Mouse (Mus musculus) 416B (cell line): Measurements from ENCODE around the gene Polr2j.
A peak's percentile ranks its signal among the peaks of the same experiment; 100 is the strongest.

Experiments
- DNase-seq: peaks from one replicate; pipeline ENCODE4 v3.0.0; 2011; ENCODE audit warnings: low read depth

Gene Polr2j

GRCm38 (mm10) chr5:136167296-136167695, 50.9 kb downstream of the Polr2j start:
- DNase-seq = no peak

GRCm38 (mm10) chr5:136168071-136168470, 51.6 kb downstream of the Polr2j start:
- DNase-seq = peak; percentile 36

- peak; percentile 70 for DNase-seq
Observed at GRCm38 (mm10) chr5:136169626-136170511, 53.4 kb downstream of the Polr2j start.

- DNase-seq = peak; percentile 86
Observed at GRCm38 (mm10) chr5:136170512-136171362, 54.3 kb downstream of the Polr2j start, which contains the start of gene Orai2. Gene Orai2 (minus strand): TSS chr5:136170713.

GRCm38 (mm10) chr5:136171363-136172341, 55.2 kb downstream of the Polr2j start:
- DNase-seq = peak; percentile 87
